Mouse (Mus musculus) embryo, embryonic 11 days (tissue): ENCODE measurements around the gene Mapre1.

Source experiments
- DNase-seq: peaks from one replicate; pipeline ENCODE4 v3.0.0-alpha.2; 2015

Mapre1 gene

GRCm38 (mm10) chr2:153778638-153779362 lies 37.7 kb downstream of the Mapre1 start:
- DNase-seq, result peak; percentile 83

GRCm38 (mm10) chr2:153779394-153779981 lies 38.4 kb downstream of the Mapre1 start, which contains the start of gene Efcab8:
Gene Efcab8, plus strand, starts transcription at chr2:153779931.
- DNase-seq, result no peak

- no peak for DNase-seq
Observed at GRCm38 (mm10) chr2:153781181-153781580, 40.1 kb downstream of the Mapre1 start.

- DNase-seq, result no peak
Observed at GRCm38 (mm10) chr2:153784668-153785067, 43.6 kb downstream of the Mapre1 start.

GRCm38 (mm10) chr2:153793366-153793765 lies 52.3 kb downstream of the Mapre1 start:
- no peak for DNase-seq

- DNase-seq, result peak; percentile 26
Observed at GRCm38 (mm10) chr2:153795090-153795489, 54.0 kb downstream of the Mapre1 start.

GRCm38 (mm10) chr2:153807464-153807863 lies 66.4 kb downstream of the Mapre1 start:
- peak; percentile 57 for DNase-seq

- no peak for DNase-seq
Observed at GRCm38 (mm10) chr2:153808146-153808545, 67.1 kb downstream of the Mapre1 start.

GRCm38 (mm10) chr2:153808841-153809240 lies 67.8 kb downstream of the Mapre1 start:
- no peak for DNase-seq

- DNase-seq, result no peak
Observed at GRCm38 (mm10) chr2:153809921-153810320, 68.8 kb downstream of the Mapre1 start.

- no peak for DNase-seq
Observed at GRCm38 (mm10) chr2:153822005-153822543, 81.0 kb downstream of the Mapre1 start.
